Mouse (Mus musculus) urinary bladder, adult 2 months (tissue): ENCODE data around the gene Efcab11. TPM values are rescaled to one million over a fixed set of nuclear protein-coding genes. Genes with fewer than 3 reads are reported as not detected.
"Not testable (repeated sequence)": the region's sequence is repeated elsewhere in the genome, so short reads cannot be mapped to it uniquely, and the experiment has no call there.

Experiments
- DNase-seq: peaks from one replicate; pipeline ENCODE4 v3.0.0; 2022; ENCODE audit warnings: low spot score
- polyA plus RNA-seq: library from polyadenylated mRNA; depleted of rRNA; stranded (reverse); fragments of >200 nt; gene quantifications from 2 replicates; pipeline ENCODE4 v1.2.3, GENCODE M21; 2012

The Efcab11 gene
- polyA plus RNA-seq, 1 experiment, result 0.28 TPM

- no peak for DNase-seq
Measured at GRCm38 (mm10) chr12:99807891-99808290, 76.3 kb downstream of the Efcab11 start.

- not testable (repeated sequence) for DNase-seq
Measured at GRCm38 (mm10) chr12:99806741-99807140, 77.5 kb downstream of the Efcab11 start.

GRCm38 (mm10) chr12:99795921-99796320 lies 88.3 kb downstream of the Efcab11 start:
- DNase-seq, result no peak

- no peak for DNase-seq
Measured at GRCm38 (mm10) chr12:99794792-99795620, 89.2 kb downstream of the Efcab11 start.

GRCm38 (mm10) chr12:99794158-99794515 lies 90.1 kb downstream of the Efcab11 start:
- no peak for DNase-seq

- DNase-seq, result no peak
Measured at GRCm38 (mm10) chr12:99793465-99794157, 90.6 kb downstream of the Efcab11 start.

- no peak for DNase-seq
Measured at GRCm38 (mm10) chr12:99789283-99789960, 94.8 kb downstream of the Efcab11 start.

GRCm38 (mm10) chr12:99781774-99782173 lies 102.5 kb downstream of the Efcab11 start:
- DNase-seq, result no peak

- no peak for DNase-seq
Measured at GRCm38 (mm10) chr12:99780396-99780795, 103.8 kb downstream of the Efcab11 start.

- DNase-seq, result no peak
Measured at GRCm38 (mm10) chr12:99779908-99780307, 104.3 kb downstream of the Efcab11 start.

GRCm38 (mm10) chr12:99776497-99777139 lies 107.6 kb downstream of the Efcab11 start:
- DNase-seq, result no peak

GRCm38 (mm10) chr12:99774864-99775263 lies 109.4 kb downstream of the Efcab11 start:
- DNase-seq, result no peak

- DNase-seq, result no peak
Measured at GRCm38 (mm10) chr12:99773636-99774193, 110.5 kb downstream of the Efcab11 start.

- DNase-seq, result no peak
Measured at GRCm38 (mm10) chr12:99771018-99771417, 113.2 kb downstream of the Efcab11 start.

- DNase-seq, result no peak
Measured at GRCm38 (mm10) chr12:99769626-99770025, 114.6 kb downstream of the Efcab11 start.

- DNase-seq, result no peak
Measured at GRCm38 (mm10) chr12:99767691-99768090, 116.5 kb downstream of the Efcab11 start.

- no peak for DNase-seq
Measured at GRCm38 (mm10) chr12:99765979-99766378, 118.3 kb downstream of the Efcab11 start.

GRCm38 (mm10) chr12:99764053-99764452 lies 120.2 kb downstream of the Efcab11 start:
- DNase-seq, result no peak

GRCm38 (mm10) chr12:99757754-99758526 lies 126.3 kb downstream of the Efcab11 start:
- DNase-seq, result no peak

GRCm38 (mm10) chr12:99756914-99757687 lies 127.1 kb downstream of the Efcab11 start:
- DNase-seq, result no peak
